14 mouse cellular contexts compared by ENCODE assay signal in genomic region chr11:34763739-34764361, GRCm38 (mm10).
"Had no signal": no experiment of that assay in that cellular context is flagged by ENCODE, and none has a peak within 500 bp of the region (broad histone marks: within the 10 kb centered on the region; RNA-seq: fewer than 3 reads in every experiment).

No protein-coding gene starts in this region.

- ATAC-seq: liver, postnatal 0 days had no signal

- H3K9ac ChIP-seq: liver, embryonic 13.5 days; liver, postnatal 0 days; lung, embryonic 15.5 days; midbrain, embryonic 12.5 days; neural tube, embryonic 12.5 days had no signal

- H3K4me2 ChIP-seq: liver, embryonic 13.5 days; lung, embryonic 15.5 days; midbrain, embryonic 12.5 days; neural tube, embryonic 12.5 days had no signal

- H3K4me3 ChIP-seq: left cerebral cortex, adult 2 months; limb, embryonic 10.5 days; liver, embryonic 13.5 days; lung, embryonic 15.5 days; megakaryocyte, embryonic 14.5 days; midbrain, embryonic 12.5 days; neural tube, embryonic 12.5 days had no signal

- DNase-seq: kidney, adult 8-10 months; kidney, postnatal 25 days; liver, embryonic 13.5 days; liver, postnatal 0 days; lung, postnatal 14 days; thymus, adult 18-20 months; thymus, postnatal 14 days had no signal

- H3K9me3 ChIP-seq: limb, embryonic 10.5 days; liver, embryonic 13.5 days; lung, embryonic 15.5 days; midbrain, embryonic 12.5 days; neural tube, embryonic 12.5 days had no signal

- H3K4me1 ChIP-seq: limb, embryonic 10.5 days; liver, embryonic 13.5 days; lung, embryonic 15.5 days; megakaryocyte, embryonic 14.5 days; midbrain, embryonic 12.5 days; neural tube, embryonic 12.5 days had no signal

- H3K27ac ChIP-seq: left cerebral cortex, adult 2 months; limb, embryonic 10.5 days; liver, embryonic 13.5 days; lung, embryonic 15.5 days; macrophage; midbrain, embryonic 12.5 days; neural tube, embryonic 12.5 days had no signal

- H3K36me3 ChIP-seq: limb, embryonic 10.5 days; liver, embryonic 13.5 days; lung, embryonic 15.5 days; midbrain, embryonic 12.5 days; neural tube, embryonic 12.5 days had no signal

- H3K27me3 ChIP-seq: liver, embryonic 13.5 days; lung, embryonic 15.5 days; megakaryocyte, embryonic 14.5 days; midbrain, embryonic 12.5 days; neural tube, embryonic 12.5 days had no signal
